10 mouse cellular contexts compared by ENCODE assay signal in the genomic region with DNA sequence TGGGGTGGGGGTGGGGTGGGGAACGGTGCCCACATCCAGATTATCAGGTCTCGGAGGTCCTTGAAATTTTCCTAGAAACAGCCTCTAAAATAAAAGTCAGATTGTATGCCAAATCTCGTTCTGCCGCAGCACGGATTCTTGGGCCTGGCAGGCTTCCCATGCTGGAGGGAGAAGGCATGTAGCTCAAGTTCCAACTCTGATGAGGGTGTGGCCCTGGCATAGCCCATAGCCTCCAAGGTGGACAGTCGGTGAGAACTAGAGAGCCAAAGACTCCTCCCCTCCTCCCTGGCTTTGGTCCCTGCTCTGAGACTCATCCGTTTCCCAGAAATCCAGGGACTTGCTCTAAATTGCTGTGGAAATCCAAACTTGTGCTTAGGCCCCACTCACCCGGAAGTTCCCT.
A peak's percentile ranks its signal among the peaks of the same experiment; 100 is the strongest.
DNase-seq lines count a peak whose midpoint lies in the region; ATAC-seq and TF ChIP-seq lines count a peak whose summit lies in the region.
"Had no signal": no experiment of that assay in that cellular context is flagged by ENCODE, and none has a peak within 500 bp of the region (broad histone marks: within the 10 kb centered on the region; RNA-seq: fewer than 3 reads in every experiment).

No protein-coding gene starts in this region.

- ATAC-seq in hindbrain, postnatal 0 days = no peak
- ATAC-seq in midbrain, embryonic 13.5 days = no peak
- ATAC-seq in erythroid progenitor cell, adult 5-6 weeks (replicated peaks; ENCODE audit: low FRiP score, poor library complexity, severe bottlenecking) = no peak

- peak; percentile 28 for DNase-seq in hindbrain, postnatal 0 days (ENCODE audit: low spot score)
- no peak for DNase-seq in hindbrain, embryonic 10.5 days (ENCODE audit: low spot score)
- DNase-seq in adrenal gland, postnatal 25 days = peak; percentile 37
- DNase-seq in heart, postnatal 36 days = peak; percentile 42 to 43
- peak; percentile 74 for DNase-seq in ovary, adult 18-20 months (ENCODE audit: low spot score)
- DNase-seq in spleen, postnatal 10 days (ENCODE audit: low spot score in 2 of 2) = no peak

- no peak for TF ChIP-seq CTCF in hindbrain, postnatal 0 days (IDR thresholded peaks at IDR 0.05; ENCODE audit: low read depth)

- H3K9ac ChIP-seq in hindbrain, postnatal 0 days (replicated peaks; ENCODE audit: low read length) = no peak overlapping the region
- no peak overlapping the region for H3K9ac ChIP-seq in midbrain, embryonic 13.5 days (replicated peaks)
- H3K9ac ChIP-seq: embryonic facial prominence, embryonic 12.5 days; heart, embryonic 15.5 days had no signal

- H3K4me3 ChIP-seq in hindbrain, postnatal 0 days (ENCODE audit: low read length) = no peak overlapping the region
- H3K4me3 ChIP-seq in hindbrain, embryonic 10.5 days = no peak overlapping the region
- H3K4me3 ChIP-seq in midbrain, embryonic 13.5 days (replicated peaks) = no peak overlapping the region
- H3K4me3 ChIP-seq: embryonic facial prominence, embryonic 12.5 days; heart, embryonic 15.5 days had no signal

- intact Hi-C loops in heart, postnatal 36 days (cut with DNase I) = loop anchor here (5.0 kb wide), 1 partner anchor 99 kb away; a partner anchor contains a TSS

- H3K36me3 ChIP-seq in hindbrain, postnatal 0 days (ENCODE audit: insufficient read depth, low read length) = no peaks in the 10 kb centered on the region
- no peaks in the 10 kb centered on the region for H3K36me3 ChIP-seq in hindbrain, embryonic 10.5 days
- no peaks in the 10 kb centered on the region for H3K36me3 ChIP-seq in midbrain, embryonic 13.5 days
- H3K36me3 ChIP-seq: embryonic facial prominence, embryonic 12.5 days; heart, embryonic 15.5 days had no signal

- no peaks in the 10 kb centered on the region for H3K27me3 ChIP-seq in hindbrain, postnatal 0 days (ENCODE audit: insufficient read depth, low read length)
- no peaks in the 10 kb centered on the region for H3K27me3 ChIP-seq in hindbrain, embryonic 10.5 days (ENCODE audit: insufficient read depth, poor library complexity, severe bottlenecking)
- no peaks in the 10 kb centered on the region; the same call in 1 of the 2 replicates for H3K27me3 ChIP-seq in midbrain, embryonic 13.5 days
- H3K27me3 ChIP-seq: embryonic facial prominence, embryonic 12.5 days had no signal

- peaks cover 14% of the 10 kb centered on the region for H3K4me1 ChIP-seq in hindbrain, postnatal 0 days (ENCODE audit: insufficient read depth, low read length)
- H3K4me1 ChIP-seq in hindbrain, embryonic 10.5 days (replicated peaks) = peaks cover 24% of the 10 kb centered on the region
- peaks cover 23% of the 10 kb centered on the region for H3K4me1 ChIP-seq in midbrain, embryonic 13.5 days (replicated peaks)

- H3K4me2 ChIP-seq in hindbrain, postnatal 0 days (ENCODE audit: low read depth, low read length) = no peak overlapping the region
- H3K4me2 ChIP-seq in midbrain, embryonic 13.5 days (replicated peaks) = no peak overlapping the region
- H3K4me2 ChIP-seq: embryonic facial prominence, embryonic 12.5 days; heart, embryonic 15.5 days had no signal

- H3K9me3 ChIP-seq in hindbrain, postnatal 0 days (ENCODE audit: low read length) = no peaks in the 10 kb centered on the region
- no peaks in the 10 kb centered on the region for H3K9me3 ChIP-seq in hindbrain, embryonic 10.5 days
- H3K9me3 ChIP-seq in midbrain, embryonic 13.5 days = no peaks in the 10 kb centered on the region
- H3K9me3 ChIP-seq: embryonic facial prominence, embryonic 12.5 days; heart, embryonic 15.5 days had no signal

- WGBS in hindbrain, postnatal 0 days = 43% methylated on average over 8 of the region's 8 CpGs
- WGBS in hindbrain, embryonic 10.5 days = 89% methylated on average over 8 of the region's 8 CpGs
- 84% methylated on average over 8 of the region's 8 CpGs for WGBS in midbrain, embryonic 13.5 days

- no peak overlapping the region for H3K27ac ChIP-seq in hindbrain, postnatal 0 days
- no peak overlapping the region for H3K27ac ChIP-seq in hindbrain, embryonic 10.5 days
- no peak overlapping the region for H3K27ac ChIP-seq in midbrain, embryonic 13.5 days
- H3K27ac ChIP-seq: embryonic facial prominence, embryonic 12.5 days; heart, embryonic 15.5 days had no signal

Comparison
In these comparisons a context has a peak if more than half of its experiments do, and no peak if none do; other contexts are left out.
1. DNase-seq: peak in hindbrain, postnatal 0 days (single experiment), adrenal gland, postnatal 25 days (single experiment), heart, postnatal 36 days (2 of 2) and ovary, adult 18-20 months (single experiment); none in hindbrain, embryonic 10.5 days (single experiment) and spleen, postnatal 10 days (0 of 2).